Mouse (Mus musculus) kidney, adult 2 months (tissue): ENCODE measurements around the gene Ccl20.

Experiments
- CTCF ChIP-seq: fragments of 200-500 bp; conservative IDR thresholded peaks from 2 replicates; pipeline ENCODE4 v1.5.1; 2011; ENCODE audit warnings: low read depth, mild to moderate bottlenecking, control low read depth, low read length, moderate library complexity, mixed read lengths; ENCODE audit not compliant: insufficient read depth, insufficient read length
- POLR2A ChIP-seq: fragments of 200-500 bp; IDR thresholded peaks from one replicate; pipeline ENCODE4 v1.6.1; 2011; ENCODE audit warnings: low read depth, low read length, control low read depth

- TF ChIP-seq POLR2A (no peak), CTCF (no peak)
Measured at GRCm38 (mm10) chr1:83099580-83100137, 16.9 kb upstream of the Ccl20 start.
